Mouse (Mus musculus) left cerebral cortex, postnatal 36 days (tissue): ENCODE measurements at regions not wholly inside any gene's neighbourhood (a gene's known extent, or its start where the extent isn't known, plus 50 kb on each side); places are given as distances from the start of the nearest gene placed in this dataset.

Source experiments
- DNase-seq, 2 experiments: peaks; one replicate each; pipeline ENCODE4 v3.0.0; 2021 to 2022; ENCODE audit warnings: low spot score in 2 of 2, mixed read lengths in 1 of 2
- intact Hi-C: fragments of 180-260 bp; cut with DNase I; formaldehyde crosslinking; loops from one replicate; pipeline ENCODE4 v1.15.1; 2025

DNA sequence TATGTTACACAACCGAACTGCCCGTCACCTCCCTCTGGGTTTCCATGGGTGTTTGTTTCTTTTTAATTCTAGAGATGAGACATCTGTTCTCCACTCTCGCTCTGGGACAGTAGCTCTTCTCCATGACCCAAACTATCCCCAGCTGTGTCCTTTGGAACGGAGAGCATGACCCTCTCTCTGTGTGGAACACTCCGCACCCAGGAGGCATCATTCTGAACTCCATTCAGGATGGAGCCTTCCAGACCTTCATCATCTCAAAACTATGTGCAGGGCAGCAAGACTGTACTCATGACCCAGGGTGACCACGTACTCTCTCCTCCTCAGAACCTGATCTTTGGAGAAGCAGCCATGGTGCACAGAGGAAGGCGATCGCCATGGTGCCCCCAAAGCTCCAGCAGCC, 80.5 kb upstream of the Cops8 start:
- intact Hi-C loops = no loop called here

DNA sequence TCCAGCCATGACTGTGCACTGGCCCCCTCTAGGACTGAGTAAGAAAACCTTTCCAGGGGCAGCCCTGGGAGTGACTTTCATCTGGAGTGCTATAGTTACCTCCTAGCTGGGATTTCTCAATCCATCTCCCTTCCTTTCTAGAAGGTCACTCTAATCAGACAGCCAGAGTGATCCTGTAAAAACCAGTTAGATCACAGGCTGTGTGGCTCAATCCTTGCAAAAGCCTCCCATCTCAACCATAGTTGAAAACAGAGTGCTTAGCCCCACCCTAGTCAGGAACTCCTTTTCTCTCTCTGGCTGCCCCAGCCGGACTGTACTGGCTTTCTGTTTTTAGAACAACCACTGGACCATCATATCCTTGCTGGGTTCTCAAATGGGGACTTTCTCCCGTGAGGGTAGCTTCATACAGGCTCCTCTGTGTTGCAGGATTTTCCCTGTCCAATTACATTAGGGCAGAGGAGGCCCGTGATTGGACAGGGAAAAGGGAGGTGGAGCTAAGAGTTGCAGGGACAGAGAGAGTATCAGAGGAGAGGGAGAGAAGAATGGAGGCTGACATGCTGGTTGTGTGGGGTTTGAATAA, 78.0 kb upstream of the Cops8 start:
- no peak for DNase-seq
- intact Hi-C loops = no loop called here

More for the DNA sequence above, 80.5 kb upstream of the Cops8 start:
- no peak for DNase-seq

DNA sequence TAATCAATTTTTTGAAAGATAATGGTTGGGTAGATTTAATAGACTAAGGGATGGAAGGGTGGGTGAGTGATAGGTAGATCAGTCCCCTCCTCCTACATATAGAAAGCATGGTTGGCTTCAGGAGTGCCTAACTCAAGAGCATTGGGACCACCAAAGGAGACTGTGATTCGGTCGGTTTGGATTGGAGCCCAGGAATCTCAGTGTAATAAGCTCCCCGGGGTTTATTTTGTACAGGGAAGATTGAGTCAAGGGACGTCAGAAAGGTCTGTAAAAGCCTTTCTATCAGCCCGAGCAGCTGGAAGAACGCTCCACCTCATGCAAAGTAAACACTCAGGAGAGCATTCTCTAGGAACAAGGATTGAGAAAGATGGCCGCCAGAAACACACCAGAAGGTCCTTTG, 76.5 kb upstream of the Cops8 start:
- DNase-seq = no peak
- intact Hi-C loops = no loop called here

DNA sequence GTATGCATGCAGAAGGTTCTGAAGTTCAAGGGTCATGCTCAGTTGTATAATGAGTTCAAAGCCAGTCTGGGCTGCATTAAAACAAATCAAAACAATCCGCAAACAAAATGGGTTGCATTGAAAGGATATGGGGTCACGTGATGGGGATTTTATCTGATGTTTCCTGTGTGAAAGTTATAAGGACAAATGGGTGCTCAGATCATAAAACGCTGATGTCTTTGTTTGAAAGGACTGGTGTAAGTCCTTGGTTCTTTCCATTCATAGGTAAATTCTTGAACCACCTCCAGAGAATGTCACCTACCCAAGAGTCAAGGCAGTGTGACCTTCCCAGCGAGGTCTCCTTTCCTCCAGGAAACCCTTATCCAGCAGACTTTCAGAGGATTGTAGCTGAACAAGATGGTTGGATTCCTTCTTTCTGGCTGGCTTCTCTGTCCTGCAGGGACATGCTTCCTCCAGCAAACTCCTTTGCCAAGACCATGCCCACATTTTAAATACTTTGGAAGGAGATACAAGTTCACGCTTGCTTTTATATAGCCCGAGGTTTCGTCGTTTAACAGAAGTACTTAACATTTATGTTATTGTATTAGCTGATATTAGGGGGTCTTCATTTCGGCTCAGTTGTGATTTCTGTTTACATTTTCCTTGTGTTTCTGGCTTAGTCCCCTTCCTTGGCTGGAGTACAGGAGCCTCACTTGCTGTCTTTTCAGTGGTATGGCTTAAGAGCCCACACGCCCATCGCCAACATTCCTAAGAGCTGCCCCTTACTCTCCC, 74.6 kb upstream of the Cops8 start:
- DNase-seq = no peak
- intact Hi-C loops = no loop called here

DNA sequence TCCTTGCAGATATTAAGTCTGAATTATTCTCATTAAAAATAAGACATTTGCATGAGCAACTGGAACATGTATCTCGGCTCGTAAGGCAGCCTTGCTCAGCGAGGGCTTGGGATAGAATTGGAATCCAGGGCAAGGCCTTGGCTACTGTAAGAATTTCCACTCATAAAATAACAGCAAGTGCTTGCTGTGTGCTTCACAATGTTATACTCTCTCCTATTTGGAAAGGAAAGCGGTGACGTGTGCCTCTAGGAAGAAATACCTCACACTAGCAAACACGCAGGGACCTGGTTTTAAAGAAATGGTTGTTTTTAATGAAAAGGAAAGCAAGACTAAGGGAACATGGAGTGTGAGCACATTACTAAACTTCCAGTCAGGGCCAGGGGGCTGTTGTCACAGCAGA, 69.3 kb upstream of the Cops8 start:
- DNase-seq = no peak
- intact Hi-C loops = no loop called here

DNA sequence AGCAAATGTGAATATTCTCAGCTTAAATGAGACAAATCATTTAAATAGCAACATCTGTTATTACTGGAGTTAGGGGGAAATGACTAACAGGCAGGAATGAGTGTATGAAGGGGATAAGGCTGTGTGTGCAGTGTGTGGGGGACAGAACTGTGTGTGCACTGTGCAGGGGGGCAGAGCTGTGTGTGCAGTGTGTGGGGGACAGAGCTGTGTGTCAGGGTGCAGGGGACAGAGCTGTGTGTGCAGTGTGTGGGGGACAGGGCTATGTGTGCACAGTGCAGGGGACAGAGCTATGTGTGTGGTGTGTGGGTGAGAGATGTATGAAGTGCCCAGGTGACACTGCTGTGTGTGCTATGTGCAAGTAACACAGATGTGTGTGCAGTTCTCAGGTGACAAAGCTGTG, 66.7 kb upstream of the Cops8 start:
- intact Hi-C loops = no loop called here
- no peak for DNase-seq

DNA sequence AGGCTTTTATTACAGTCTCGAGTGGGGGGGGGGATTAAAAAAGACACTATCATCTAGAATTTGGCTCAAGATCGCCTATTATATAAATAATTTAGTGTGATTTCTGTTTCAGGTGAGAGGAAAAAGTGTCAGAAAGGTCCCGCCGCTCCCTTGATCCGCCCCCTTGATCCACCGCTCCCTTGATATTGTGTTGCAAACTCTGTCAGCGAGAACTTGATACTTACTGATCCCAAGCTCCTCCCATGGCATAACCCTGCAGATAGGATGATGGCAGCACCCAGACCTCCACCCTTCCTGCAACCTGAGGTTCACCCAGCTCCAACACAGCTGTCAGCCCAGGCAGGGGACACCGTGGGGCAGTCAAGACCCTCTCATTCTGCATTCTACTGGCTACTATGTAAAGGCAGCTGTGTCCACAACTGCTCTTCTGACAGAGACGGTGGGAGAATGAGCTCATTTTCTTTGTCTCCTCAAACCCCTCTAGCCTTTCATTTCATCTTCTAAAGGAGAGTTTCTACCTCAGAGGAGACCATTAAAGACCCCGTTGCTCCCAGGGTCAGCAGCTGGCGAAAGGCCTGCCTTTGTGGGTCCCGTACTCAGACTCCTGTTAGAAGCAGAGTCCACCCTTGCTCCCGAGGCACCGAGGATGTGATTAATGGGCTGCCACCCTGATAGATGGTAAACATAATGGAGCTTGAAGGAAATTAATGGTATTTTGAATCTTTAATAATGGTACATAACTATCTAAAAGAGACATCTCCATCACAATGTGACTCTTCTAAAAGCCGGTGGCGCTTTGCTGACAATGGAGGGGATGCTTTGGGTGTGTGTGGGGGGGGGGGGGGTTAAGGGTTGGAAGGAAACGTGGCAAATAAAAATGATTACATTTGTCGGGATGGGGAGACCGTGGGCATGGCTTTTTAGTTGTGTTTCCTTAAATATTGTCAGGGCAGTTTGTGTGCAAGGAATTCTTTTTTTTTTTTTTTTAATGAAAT, 58.7 kb upstream of the Cops8 start:
- intact Hi-C loops = no loop called here
- no peak for DNase-seq

DNA sequence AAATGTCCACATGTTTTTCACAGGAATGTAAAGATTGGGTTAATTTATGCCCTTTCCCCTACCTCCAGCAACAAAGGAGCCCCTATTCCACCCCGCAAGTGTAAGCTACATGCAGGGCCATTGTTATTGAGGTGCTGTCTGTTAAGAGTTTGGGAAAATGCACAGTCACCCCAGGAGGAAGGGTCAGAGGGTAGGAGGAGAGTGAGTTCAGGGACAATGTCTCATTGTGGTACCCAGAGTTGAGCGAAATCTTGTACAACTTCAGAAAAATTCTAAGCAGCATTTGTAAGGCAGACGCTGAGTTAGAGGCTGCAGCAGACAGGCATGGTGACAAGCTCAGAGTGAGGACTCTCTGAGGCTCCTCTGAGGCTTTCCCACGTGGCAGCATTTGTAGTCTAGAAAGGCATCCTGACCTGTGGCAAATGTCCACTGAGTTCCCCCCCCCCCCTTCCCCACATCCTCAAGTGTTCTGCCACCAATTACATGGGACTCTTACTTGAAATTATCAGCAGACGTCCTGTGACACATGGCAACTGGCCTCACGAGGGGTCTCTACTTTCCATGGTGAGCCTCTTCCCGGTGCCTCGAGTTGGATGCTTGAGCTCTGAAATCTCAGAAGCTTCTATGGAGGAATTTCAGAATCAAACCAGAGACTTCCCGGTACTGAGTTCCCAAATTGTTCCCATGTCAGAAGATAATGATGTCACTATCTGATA, 57.8 kb upstream of the Cops8 start:
- no peak for DNase-seq
- intact Hi-C loops = no loop called here

DNA sequence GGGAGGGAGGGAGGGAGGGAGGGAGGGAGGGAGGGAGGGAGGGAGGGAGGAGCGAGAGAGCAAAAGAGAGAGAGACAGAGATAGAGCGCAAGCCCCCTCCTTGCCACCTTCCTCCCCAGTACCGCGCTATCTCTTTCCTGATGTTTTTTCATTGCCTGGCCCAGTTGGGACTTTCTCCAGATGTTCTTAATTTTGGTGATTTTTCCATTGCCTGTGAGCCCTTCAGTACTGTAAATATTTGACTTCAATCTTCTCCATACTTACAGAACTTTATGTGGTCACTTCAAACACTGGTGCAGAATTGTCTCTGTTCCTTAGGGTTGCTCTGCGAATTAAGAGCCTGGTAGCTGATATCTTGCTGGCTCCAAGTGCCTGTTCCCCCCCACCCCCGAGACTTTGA, 50.1 kb upstream of the Cops8 start:
- DNase-seq = no peak
- intact Hi-C loops = no loop called here
